Mouse (Mus musculus) midbrain, embryonic 16.5 days (tissue): ENCODE measurements at regions not wholly inside any gene's neighbourhood (a gene's known extent, or its start where the extent isn't known, plus 50 kb on each side); places are given as distances from the start of the nearest gene placed in this dataset.

Source experiments
- ATAC-seq: fragments of 200-750 bp; cut with Nextera tagmentation; 2 replicates; pipeline ENCODE4 v1.8.0; 2017; ENCODE audit warnings: moderate TSS enrichment
- H3K27ac ChIP-seq: fragments of 300-500 bp; sonication (generic); 2 replicates; pipeline ENCODE4 v1.5.1; 2014; ENCODE audit warnings: mild to moderate bottlenecking, low read length, mixed read lengths
- H3K27me3 ChIP-seq: fragments of 300-500 bp; sonication (generic); 2 replicates; pipeline ENCODE4 v1.6.1; 2014; ENCODE audit warnings: low read depth, low read length, mixed read lengths; ENCODE audit not compliant: control insufficient read depth, insufficient read depth
- H3K36me3 ChIP-seq: fragments of 300-500 bp; sonication (generic); 2 replicates; pipeline ENCODE4 v1.6.1; 2014; ENCODE audit warnings: mild to moderate bottlenecking, low read length, moderate library complexity, mixed read lengths; ENCODE audit not compliant: control insufficient read depth, insufficient read depth
- H3K4me1 ChIP-seq: fragments of 300-500 bp; sonication (generic); 2 replicates; pipeline ENCODE4 v1.6.1; 2014; ENCODE audit warnings: mild to moderate bottlenecking, low read length, mixed read lengths; ENCODE audit not compliant: control insufficient read depth, insufficient read depth
- H3K4me2 ChIP-seq: fragments of 300-500 bp; sonication (generic); 2 replicates; pipeline ENCODE4 v1.6.1; 2014; ENCODE audit warnings: mild to moderate bottlenecking, low read length, mixed read lengths
- H3K4me3 ChIP-seq: fragments of 300-500 bp; sonication (generic); 2 replicates; pipeline ENCODE4 v1.5.1; 2014; ENCODE audit warnings: low read depth, mild to moderate bottlenecking, low read length, moderate library complexity, mixed read lengths
- H3K9ac ChIP-seq: fragments of 300-500 bp; sonication (generic); 2 replicates; pipeline ENCODE4 v1.6.1; 2014; ENCODE audit warnings: low read depth, low read length, mixed read lengths
- H3K9me3 ChIP-seq: fragments of 300-500 bp; sonication (generic); replicated peaks from 2 replicates; pipeline ENCODE4 v1.6.1; 2014; ENCODE audit warnings: mild to moderate bottlenecking, low read length, mixed read lengths; ENCODE audit not compliant: control insufficient read depth, poor library complexity, severe bottlenecking
- WGBS: fragments of 180-500 bp; shearing (Covaris S2); extraction: QIAGEN DNeasy Blood & Tissue Kit; methylation state at CpG from one replicate; pipeline ENCODE4 v1.1.7; 2014; 5-methylcytosine and 5-hydroxymethylcytosine counted together

DNA sequence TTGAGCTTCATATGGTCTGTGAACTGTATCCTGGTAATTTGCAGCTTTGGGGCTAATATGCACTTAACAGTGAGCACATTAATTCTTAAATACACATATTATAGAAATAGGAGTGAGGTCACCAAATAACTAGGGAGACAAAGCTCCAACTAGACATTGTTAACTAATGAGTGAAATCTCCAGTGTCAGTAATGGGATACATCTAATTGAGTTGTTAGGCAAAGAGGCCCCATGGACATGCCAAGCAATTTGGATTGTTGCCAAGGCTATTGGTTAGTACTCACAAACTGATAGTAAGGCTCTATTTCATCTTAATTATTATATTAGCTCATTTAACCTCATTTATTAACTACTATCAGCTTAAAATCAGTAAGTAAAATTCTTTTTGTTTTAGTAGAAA is 698.5 kb downstream of the Triml1 start:
- Histone ChIP-seq H3K4me3 (no peak overlapping the region), H3K36me3 (no peaks in the 10 kb centered on the region), H3K9ac (no peak overlapping the region), H3K4me1 (no peaks in the 10 kb centered on the region), H3K4me2 (no peak overlapping the region), H3K27me3 (no peaks in the 10 kb centered on the region), H3K9me3 (no peaks in the 10 kb centered on the region), H3K27ac (no peak overlapping the region)
- ATAC-seq = no peak

DNA sequence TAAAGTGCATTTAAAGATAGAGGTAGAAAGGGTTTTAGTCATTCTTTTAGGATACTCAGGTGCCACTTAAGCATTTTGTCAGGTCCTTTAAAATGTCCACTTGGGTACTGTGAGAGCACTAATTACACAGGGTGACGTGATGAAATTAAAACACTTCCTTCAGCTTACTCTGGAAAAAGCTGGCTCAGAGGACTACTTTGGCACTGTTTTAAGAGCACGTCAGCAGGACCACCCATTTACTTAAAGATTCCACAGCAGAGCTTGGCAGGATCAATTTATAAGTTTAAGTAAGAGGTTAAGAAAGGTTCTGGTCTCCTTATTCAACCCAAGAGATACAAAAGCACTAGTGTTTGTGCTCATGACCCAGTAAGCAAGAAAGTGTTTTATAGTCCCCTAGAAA is 738.7 kb downstream of the Triml1 start:
- 57% methylated on average over 2 of the region's 2 CpGs for WGBS
- no peak overlapping the region for H3K4me3 ChIP-seq
- H3K4me2 ChIP-seq = no peak overlapping the region
- no peak for ATAC-seq
- H3K9ac ChIP-seq = no peak overlapping the region
- H3K9me3 ChIP-seq = no peaks in the 10 kb centered on the region
- H3K4me1 ChIP-seq = no peaks in the 10 kb centered on the region
- no peaks in the 10 kb centered on the region for H3K27me3 ChIP-seq
- H3K36me3 ChIP-seq = no peaks in the 10 kb centered on the region
- no peak overlapping the region for H3K27ac ChIP-seq

DNA sequence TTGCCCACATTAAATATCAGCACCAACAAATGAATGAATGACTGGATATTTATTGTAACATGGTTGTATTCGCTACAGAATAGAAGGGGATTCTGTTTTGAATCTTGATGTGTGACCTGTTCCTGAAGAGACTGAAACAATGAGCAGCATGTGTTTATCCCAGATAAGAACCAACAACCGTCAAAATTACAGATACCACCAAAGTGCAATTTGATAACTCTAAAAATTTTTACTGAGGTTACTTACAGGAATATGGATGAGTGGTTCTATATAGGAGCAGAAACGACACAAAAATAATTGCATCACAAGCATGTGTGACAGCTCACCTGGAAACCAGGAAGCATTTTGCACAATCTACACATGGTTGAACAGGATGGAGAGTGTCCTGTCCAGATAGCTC is 744.4 kb downstream of the Triml1 start:
- no peaks in the 10 kb centered on the region for H3K9me3 ChIP-seq
- WGBS = 83% methylated on average over 3 of the region's 3 CpGs
- no peak overlapping the region for H3K9ac ChIP-seq
- H3K4me2 ChIP-seq = no peak overlapping the region
- H3K36me3 ChIP-seq = no peaks in the 10 kb centered on the region
- no peaks in the 10 kb centered on the region for H3K4me1 ChIP-seq
- no peaks in the 10 kb centered on the region for H3K27me3 ChIP-seq
- ATAC-seq = no peak
- no peak overlapping the region for H3K27ac ChIP-seq
- H3K4me3 ChIP-seq = no peak overlapping the region

DNA sequence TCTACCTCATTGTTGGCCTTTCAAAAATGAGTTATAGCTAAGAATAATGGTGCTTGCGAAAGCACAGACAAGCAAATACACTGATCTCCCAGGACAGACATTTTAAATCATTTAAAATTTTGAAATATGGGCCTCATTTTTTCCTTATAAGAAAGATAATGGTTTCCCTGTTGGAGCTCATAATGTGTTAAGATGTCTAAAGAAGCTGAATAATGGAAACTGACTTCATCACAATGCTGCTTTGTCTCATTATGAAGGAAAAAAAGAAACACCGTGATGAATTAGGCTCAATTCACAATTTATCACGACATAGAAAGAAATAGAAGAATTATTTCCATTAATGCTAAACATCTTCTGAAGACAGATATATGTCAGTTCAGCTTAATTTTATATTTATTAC is 752.5 kb downstream of the Triml1 start:
- no peak overlapping the region for H3K4me2 ChIP-seq
- no peaks in the 10 kb centered on the region for H3K4me1 ChIP-seq
- WGBS = 63% methylated on average over 3 of the region's 3 CpGs
- no peak for ATAC-seq
- H3K9ac ChIP-seq = no peak overlapping the region
- H3K27ac ChIP-seq = no peak overlapping the region
- H3K27me3 ChIP-seq = no peaks in the 10 kb centered on the region
- H3K9me3 ChIP-seq = no peaks in the 10 kb centered on the region
- H3K4me3 ChIP-seq = no peak overlapping the region
- no peaks in the 10 kb centered on the region for H3K36me3 ChIP-seq

DNA sequence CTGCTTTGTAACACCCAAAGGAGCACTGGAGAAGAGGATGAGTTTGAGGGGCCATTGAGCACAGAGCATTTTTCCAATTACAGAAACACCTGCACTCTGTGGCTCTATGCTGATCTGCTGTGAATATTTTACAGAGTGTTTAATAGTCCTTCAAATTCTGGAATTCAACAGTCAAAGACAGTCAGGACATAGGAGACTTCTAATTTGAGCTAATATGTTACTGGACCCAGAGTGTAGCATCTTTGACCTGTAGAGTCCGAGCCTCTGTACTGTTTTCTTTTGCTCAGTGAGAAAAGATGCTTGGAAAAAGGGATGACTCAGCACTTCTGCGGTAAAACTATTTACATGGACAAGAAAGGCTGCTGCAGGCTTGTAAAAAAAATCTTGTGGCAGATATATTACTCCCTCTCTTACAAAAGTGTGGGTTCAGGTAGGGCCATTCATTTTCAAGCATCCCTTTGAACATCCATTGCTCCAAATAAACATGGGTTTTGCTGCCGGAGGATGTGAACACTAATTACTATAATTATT is 793.1 kb downstream of the Triml1 start:
- no peaks in the 10 kb centered on the region for H3K27me3 ChIP-seq
- H3K4me1 ChIP-seq = no peaks in the 10 kb centered on the region
- H3K36me3 ChIP-seq = no peaks in the 10 kb centered on the region
- no peak for ATAC-seq
- WGBS = 68% methylated on average over 3 of the region's 3 CpGs
- H3K4me2 ChIP-seq = no peak overlapping the region
- no peak overlapping the region for H3K9ac ChIP-seq
- H3K9me3 ChIP-seq = no peaks in the 10 kb centered on the region
- H3K4me3 ChIP-seq = no peak overlapping the region
- no peak overlapping the region for H3K27ac ChIP-seq

DNA sequence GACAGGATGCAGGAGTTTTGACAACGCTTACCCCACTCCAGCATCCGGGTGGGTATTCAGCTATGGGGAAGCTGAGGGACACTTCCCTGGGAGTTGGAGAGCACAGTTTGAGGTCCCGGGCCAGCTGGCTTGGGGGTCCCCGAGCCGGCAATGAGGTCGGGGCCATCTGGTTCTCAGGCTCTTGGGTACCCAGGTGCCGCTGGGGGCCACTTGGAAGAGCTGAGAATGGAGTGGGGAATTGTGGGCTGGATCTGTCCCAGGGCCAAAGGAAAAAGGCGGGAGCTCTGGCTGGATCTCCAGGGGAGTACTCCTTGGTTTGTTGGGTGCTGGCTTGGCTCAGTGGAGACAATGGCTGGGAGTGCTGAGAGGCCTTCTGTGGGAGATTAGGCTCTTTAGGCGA is 806.6 kb downstream of the Triml1 start:
- Histone ChIP-seq H3K27ac (no peak overlapping the region), H3K4me3 (no peak overlapping the region), H3K27me3 (no peaks in the 10 kb centered on the region), H3K36me3 (no peaks in the 10 kb centered on the region), H3K9me3 (no peaks in the 10 kb centered on the region), H3K4me1 (no peaks in the 10 kb centered on the region), H3K9ac (no peak overlapping the region), H3K4me2 (no peak overlapping the region)
- no peak for ATAC-seq
- 88% methylated on average over 9 of the region's 9 CpGs for WGBS

DNA sequence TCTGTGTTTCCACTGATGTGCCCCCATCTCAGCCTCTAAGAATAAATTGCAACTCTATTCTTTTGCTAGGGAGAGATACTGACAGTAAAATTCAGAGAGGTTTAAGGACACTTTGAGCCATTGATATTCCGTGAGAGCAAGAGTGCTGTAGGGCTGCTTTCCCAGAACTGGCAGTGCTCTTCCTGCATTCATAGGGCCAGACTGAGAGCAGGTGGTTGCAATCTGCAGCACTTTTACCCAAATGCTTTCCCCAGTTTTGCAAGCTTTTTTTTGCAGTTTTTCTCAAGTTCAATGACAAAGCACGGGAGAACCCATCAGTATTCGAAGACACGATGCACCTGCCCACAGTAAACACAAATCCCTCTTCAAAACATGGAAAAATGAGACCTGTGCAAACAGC is 816.6 kb downstream of the Triml1 start:
- no peak overlapping the region for H3K4me3 ChIP-seq
- H3K27me3 ChIP-seq = no peaks in the 10 kb centered on the region
- H3K4me2 ChIP-seq = no peak overlapping the region
- no peaks in the 10 kb centered on the region for H3K36me3 ChIP-seq
- H3K4me1 ChIP-seq = no peaks in the 10 kb centered on the region
- no peak overlapping the region for H3K9ac ChIP-seq
- H3K9me3 ChIP-seq = no peaks in the 10 kb centered on the region
- H3K27ac ChIP-seq = no peak overlapping the region
- no peak for ATAC-seq
- 70% methylated on average over 4 of the region's 4 CpGs for WGBS

DNA sequence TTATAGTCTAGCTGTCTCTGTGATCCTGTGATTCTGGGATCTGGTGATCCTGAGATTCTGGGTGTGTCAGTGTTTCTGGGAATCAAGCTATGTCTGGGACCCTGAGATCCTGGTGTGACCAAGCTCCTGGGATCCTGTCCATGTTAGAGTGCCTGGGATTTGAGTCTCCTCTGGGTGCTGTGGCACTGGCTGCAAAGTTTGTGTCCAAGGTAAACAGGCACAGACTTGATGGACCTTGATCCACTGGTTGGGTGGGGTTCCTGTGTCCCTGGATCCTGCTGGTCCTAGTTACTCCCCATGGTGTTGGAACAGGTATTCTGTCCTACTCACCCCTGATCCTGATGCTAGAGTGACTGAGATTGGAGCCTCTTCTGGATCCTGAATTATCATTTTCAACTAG is 818.4 kb downstream of the Triml1 start:
- Histone ChIP-seq H3K9me3 (no peaks in the 10 kb centered on the region), H3K4me3 (no peak overlapping the region), H3K27me3 (no peaks in the 10 kb centered on the region), H3K36me3 (no peaks in the 10 kb centered on the region), H3K9ac (no peak overlapping the region), H3K27ac (no peak overlapping the region), H3K4me1 (no peaks in the 10 kb centered on the region), H3K4me2 (no peak overlapping the region)
- ATAC-seq = no peak

DNA sequence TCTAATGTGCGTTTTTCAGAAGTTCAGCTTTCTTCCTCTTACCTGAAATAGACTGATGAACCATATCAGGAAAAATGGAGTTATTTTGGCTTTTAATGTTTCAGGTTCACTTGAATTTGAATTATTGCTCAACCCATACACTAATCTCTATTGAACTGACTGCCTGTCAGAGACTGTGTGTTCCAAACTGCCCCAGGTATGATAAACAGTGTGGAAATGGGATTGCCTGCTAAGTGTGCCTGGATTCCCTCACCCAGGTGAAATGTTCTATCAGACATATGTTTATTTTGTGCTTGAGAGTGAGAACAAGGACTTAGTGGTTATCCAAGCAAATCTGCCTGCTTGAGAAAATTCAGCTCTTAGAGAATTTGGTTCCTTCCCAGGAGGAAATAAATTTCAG is 830.2 kb downstream of the Triml1 start:
- WGBS = 90% methylated on average over 1 of the region's 1 CpGs
- no peak overlapping the region for H3K4me2 ChIP-seq
- H3K9ac ChIP-seq = no peak overlapping the region
- ATAC-seq = no peak
- no peak overlapping the region for H3K27ac ChIP-seq
- no peaks in the 10 kb centered on the region for H3K27me3 ChIP-seq
- H3K4me3 ChIP-seq = no peak overlapping the region
- no peaks in the 10 kb centered on the region for H3K36me3 ChIP-seq
- H3K4me1 ChIP-seq = no peaks in the 10 kb centered on the region
- no peaks in the 10 kb centered on the region for H3K9me3 ChIP-seq

DNA sequence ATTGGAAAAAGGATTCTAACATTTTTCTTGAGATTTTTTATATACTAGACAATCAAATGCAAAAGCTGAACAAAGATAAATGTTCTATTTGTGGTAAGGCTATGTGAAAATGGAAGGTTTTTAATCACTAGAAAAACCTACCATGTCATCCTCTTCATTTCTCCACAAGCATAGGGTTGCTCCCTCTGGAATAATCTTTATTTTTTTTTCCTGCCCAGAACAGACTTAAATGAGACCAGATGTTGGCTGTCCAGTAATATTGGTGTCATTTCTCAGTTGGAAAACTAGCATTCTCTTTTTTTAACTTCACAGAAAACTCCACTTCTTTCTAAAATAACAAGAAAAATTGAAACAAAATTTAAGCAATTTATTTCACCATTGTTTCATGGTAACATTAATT is 849.9 kb downstream of the Triml1 start:
- Histone ChIP-seq H3K36me3 (no peaks in the 10 kb centered on the region), H3K27ac (no peak overlapping the region), H3K4me2 (no peak overlapping the region), H3K27me3 (no peaks in the 10 kb centered on the region), H3K9me3 (no peaks in the 10 kb centered on the region), H3K4me1 (no peaks in the 10 kb centered on the region), H3K4me3 (no peak overlapping the region), H3K9ac (no peak overlapping the region)
- ATAC-seq = no peak
